Mouse (Mus musculus): ENCODE results near the gene Tjp3.

Gene Tjp3

DNA sequence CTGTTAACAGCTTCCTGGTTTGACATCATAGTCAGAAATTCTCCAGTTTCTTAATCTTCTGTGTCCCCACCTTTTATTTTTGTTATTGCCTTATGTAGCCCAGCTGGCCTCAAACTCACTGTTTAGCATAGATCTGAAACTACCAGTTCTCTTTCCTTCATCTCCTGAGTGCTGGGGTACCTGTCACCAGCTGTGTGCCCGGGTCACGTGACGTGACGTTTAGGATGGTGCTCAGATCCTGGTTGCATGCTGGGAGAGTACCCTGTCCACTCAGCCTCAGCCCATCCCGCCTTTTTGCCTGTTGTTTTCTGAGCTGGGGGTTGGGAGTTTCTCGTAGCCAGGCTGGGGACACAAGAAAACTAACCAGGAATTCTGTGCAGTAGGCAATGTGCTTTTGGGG, 5.9 kb upstream of the Tjp3 start:
- DNase-seq (ENCODE audit: low spot score) = no peak

DNA sequence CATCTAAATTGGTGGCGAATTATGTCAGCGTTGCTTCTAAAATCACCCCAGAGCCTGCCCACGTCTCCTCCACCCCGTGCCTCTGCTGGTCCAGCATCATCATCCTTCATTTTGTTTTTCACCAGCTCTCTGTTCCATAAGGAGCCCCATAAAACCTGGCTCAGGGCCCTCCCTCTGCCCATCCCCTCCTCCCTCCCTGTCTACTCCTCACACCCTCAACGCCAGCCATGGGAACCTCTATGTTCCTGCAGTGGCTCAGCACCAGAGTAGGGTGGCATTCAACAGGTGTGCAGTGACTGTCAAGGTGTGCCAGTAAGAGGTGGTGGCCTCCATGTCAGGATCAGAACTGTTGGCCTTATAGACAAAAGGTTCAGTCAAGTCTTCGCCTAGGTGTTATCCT, 3.8 kb upstream of the Tjp3 start:
- no peak for DNase-seq (ENCODE audit: low spot score)

DNA sequence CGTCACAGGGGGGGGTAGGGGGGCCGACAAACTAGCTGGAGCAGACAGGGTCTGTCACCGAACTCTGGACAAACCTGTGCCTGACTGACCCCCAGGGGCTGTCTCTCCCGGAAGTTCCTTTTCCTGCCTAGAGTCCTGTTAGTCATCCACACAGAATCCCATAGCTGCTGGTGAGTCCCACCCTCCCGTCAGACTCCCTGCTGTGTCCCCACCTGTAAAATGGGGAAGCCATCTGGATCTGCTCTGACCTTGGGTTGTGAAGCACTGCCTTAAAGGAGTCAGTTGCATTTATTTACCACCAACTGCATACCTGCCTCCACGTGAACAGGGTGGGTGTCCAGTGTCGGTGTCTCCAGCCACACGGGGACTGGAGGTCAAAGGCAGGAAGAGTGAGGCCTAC, 3.1 kb upstream of the Tjp3 start:
- no peak for DNase-seq (ENCODE audit: low spot score)

DNA sequence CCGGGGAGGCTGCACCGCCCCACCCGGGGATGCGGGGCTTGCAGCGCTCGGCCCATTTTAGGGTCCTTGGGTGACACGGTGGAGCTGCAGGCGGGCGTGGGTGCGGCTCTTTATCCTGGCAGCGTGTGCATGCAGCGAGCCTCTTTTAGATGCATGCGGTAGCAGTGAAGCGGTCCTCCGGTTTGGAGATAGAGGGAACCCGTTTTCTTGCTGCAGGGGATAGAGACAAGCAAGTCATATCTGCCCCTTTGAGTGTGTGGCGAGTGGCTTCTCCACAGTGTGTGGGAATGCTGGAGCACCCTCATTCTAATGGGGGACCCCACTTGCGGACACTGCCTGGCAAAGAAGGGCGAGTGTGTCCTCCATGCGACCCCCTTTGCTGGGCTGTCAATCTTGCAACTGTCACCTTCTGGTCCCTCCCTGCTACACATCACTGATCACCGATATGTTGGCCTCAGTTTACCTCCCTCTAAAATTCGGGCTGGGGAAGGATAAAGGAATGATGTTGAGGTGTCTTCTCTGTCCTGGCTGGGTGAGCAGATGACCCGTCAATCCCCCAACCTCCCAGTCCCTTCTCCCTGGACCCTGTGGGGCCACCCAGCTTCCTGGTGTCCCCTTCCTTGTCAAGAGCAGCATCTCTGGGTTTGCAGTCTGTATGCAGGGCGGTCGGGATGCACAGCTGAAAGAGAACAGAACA, 2.1 kb upstream of the Tjp3 start:
- no peak for DNase-seq (ENCODE audit: low spot score)

DNA sequence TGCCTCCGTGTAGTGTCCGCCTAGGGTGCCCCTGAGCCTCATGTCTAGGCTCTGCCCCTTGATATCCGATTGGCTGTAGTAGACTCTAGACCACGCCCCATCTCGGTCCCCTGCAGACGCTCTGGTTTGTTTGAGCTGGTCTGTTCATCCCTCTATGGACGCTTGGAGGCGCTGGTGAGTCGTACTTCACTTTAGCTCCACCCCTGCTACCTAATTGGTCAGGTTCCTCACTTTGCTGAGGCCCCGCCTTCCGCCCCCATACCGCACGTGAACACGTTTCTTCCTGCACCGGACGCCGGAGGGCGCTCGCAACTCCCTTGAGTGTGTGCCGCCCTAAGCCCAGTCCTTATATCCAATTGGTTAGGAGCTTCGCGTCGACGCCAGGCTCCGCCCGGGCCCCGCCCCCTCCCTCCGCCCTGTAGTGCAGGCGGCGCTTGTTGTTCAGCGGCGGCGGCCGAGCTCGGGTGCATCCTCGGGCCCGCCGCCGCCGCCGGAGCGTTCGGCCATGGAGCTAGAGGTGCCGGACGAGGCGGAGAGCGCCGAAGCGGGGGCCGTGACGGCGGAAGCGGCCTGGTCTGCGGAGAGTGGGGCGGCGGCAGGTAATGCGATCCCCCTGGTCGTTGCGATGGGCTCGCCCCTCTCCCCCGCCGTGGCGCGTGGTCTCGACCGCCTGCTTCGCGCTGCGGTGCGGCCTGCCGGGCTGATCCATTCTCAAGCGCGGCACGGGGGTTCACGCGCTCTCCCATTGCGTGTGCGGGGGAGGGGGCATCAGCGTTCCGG, 1.4 kb upstream of the Tjp3 start, which contains the start of gene Pip5k1c:
Pip5k1c (plus strand) TSS at position 410 of the 780 bp plus-strand sequence.
- DNase-seq (ENCODE audit: low spot score) = peak; percentile 90

DNA sequence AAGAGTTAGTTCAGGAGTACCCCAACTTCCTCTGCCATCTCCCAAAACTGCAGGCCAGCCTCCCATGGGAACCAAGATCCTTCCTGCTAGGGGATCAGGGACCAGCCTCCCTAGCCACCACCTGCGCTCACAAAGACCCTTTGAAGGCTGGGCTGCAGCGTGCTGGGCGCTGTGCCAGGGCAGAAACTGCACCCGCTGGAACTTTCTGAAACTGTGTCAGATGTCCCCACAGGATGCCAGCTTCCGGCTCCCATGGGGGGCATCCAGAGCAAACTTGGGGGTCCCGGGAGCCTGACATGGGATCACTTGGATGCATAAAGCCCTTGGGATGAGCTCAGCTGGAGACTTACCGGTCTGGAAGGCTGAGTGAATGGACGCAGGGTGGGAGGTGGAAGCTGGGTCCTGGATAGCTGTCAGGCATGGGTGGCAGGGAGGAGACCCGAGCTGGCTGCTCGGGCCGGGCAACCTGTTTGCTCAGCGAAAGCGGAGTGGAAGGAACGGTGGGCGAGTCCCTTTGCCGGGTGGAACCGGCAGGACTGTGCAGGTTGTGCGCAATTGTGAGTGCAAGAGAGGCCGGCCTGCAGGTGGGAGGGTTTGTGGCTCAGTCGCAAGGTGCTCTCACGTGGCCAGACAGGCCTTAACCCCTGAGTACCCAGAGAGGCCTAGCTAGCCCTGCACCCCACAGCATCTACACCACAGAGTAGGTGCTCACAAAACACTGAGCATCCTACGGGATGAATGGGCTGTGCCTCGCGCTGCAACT, 502 bp downstream of the Tjp3 start:
- no peak for DNase-seq (ENCODE audit: low spot score)

DNA sequence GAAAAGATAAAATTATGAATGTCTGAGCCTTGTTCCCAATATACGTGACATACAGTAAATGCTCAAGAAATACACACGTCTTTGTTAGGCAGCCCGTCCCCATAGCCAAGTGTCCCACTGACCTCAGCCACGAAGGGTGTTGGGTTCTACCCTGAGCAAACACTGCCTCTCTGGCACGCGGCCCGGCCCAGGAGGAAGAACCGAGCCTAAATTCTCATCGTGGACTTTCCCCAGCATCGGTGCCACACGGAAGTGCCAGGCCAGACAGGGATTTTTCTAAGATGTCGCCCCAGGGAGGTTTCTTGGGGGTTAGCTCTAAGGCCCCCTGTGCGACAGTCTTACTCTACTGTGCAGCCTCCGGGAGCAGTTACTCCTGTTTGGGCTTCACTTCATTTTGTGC, 1.6 kb downstream of the Tjp3 start:
- no peak for DNase-seq (ENCODE audit: low spot score)

DNA sequence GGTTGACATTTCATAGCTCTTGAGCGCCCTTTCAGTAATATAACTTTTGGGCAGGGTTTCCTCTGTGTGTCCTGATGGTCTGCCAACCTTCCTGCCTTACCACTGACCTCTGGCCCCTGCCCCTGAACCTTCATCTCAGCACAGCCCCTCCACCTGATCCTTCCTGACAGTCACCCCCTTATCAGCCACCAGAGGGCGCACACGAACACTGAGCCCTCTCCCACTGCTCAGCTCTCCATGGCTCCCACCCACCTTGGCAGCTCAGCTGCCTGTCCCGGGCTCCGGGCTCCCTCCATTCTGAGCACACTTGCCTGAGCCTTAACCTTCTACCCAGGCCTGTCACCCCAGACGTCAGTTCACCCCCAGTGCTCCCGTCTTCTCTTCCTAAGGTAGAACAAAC, 2.1 kb downstream of the Tjp3 start:
- DNase-seq (ENCODE audit: low spot score) = no peak

DNA sequence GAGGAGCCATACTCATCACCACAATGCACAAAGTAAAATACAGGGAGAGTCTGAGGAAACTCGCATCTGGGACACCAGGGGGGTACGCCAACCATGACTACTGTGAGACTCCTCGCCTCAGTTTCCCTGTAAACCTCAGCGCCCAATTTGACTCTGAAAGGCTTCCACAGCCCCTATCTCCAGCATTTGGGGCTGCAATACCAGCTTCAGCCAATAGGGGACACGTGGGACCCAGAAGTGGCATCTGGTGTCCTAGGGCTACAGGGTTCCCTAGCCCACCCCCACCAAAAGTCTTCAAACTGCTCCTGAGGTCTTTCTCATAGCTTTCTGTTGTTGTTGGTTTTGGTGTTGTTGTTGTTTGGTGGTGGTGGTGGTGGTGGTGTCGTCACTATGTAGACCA, 2.8 kb downstream of the Tjp3 start:
- DNase-seq (ENCODE audit: low spot score) = no peak

DNA sequence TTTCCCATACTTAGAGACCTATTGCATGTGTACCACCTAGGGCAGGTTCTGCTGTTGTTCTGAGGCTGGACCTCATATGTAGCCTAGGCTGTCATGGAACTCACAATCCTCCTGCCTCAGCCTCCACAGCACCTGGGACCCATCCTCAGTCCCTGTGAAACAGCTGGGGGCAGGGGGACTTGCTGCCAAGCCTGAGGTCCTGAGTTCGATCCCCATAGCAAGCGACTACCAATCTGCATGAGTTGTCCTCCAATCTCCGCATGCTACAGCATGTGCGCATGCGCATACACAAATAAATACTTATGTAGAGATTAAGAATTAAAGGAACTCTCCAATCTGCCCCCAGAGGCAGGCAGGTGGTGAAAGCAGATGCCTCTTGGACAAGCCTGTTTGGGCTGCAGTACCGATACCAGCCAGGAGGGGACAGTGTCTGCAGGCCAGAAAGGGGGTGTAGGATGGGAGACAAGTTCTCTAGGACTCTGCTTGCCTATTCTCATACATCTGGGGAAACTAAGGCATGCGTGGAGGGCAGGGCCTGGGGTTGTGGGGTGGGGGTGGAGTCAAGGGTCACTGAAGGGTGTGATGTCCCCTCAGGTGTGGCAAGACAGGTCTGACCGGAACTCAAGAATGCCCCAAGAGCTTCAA, 3.7 kb downstream of the Tjp3 start:
- DNase-seq (ENCODE audit: low spot score) = no peak

DNA sequence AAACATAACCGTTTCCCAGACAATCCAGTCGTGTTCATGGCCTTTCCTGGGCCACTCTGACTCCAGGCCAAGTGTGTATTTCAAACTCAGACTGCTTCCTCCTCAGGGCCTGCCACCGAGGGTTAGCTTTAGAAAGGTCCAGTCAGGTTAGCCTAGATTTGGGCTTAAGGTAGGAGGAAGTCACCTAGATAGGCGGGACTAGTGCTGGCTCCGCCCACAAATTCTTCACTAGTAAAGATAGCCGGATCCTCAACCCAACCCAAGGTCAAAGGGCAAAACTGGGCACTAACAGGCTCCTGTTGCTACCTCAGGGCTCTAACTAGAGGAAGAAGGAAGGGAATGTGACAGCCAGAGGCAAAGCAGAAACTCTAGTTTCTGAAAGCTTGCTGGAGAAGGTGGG, 4.8 kb downstream of the Tjp3 start:
- DNase-seq (ENCODE audit: low spot score) = no peak

DNA sequence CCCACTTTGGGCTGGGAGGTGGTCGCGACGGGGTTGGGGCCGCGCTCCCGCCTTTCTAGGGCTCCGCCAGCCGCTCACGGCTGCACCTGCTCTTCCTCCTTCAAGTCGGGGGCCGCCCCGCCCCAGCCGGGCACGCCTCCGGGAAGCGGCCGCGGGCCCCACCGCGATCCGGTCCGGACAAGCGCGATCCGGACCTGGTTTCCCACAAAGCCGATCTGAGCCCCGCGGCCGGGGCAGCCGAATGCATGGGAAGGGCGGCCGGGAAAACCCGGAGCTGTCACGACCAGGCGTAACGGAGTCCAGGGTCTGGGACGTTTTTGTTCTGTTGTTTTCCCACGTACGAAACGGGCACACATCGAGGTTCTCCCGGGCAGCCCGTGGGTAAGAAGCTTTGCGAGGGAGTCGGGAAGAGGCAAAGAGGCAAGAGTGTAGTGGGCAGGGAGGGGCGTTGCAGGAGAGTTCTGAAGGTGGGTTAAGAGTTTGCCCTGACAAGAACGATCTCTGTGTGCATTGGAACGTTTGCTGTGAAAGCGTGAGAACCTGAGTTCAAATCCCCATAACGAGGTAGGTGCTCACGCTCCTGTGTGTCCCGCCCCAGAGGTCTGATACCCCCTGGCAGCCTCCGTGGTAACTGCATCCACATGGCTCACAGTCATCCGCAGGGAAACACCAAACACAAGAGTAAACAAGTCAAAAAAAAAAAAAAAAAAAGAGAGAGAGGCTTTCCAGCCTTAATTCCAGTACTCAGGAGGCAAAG, 5.5 kb downstream of the Tjp3 start:
- DNase-seq (ENCODE audit: low spot score) = peak; percentile 86

DNA sequence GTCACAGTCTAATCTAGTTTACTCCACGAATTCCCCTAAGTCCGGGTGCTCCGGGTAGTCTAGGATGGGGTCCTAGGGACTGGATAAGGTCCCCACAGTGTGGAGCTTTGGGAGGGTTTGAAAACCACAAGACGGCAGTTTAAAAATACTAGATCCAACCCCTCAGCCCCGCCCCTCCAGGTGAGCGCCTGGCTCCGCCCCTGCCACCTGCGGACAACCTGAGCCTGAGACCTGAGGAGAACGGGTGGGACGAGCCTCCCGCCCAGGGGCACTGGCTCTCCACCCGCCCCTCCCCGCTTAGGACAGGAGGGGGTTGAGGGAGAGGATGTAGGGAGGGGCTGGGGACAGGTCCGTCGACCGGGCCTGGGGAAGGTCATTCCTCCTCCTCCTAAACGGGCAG, 6.7 kb downstream of the Tjp3 start:
- no peak for DNase-seq (ENCODE audit: low spot score)

DNA sequence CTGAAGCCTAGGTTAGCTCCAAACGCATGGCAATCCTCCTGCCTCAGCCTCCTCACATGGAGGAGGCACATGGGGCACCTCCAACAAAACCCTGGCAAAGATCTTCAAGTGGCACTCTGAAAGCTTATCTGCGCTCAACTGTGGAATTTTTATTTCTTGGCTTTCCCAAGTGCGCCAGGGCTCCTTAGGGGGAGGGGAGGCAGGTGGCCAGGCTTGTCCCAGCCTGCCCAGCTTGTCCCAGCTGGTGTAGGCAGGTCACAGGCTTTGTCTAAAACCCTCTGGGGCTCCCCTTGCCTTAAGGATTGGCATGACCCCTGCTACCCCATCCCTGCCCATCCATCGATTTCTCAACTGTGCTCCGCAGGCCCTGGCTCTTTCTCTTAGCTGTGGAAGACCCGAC, 7.2 kb downstream of the Tjp3 start:
- no peak for DNase-seq (ENCODE audit: low spot score)

DNA sequence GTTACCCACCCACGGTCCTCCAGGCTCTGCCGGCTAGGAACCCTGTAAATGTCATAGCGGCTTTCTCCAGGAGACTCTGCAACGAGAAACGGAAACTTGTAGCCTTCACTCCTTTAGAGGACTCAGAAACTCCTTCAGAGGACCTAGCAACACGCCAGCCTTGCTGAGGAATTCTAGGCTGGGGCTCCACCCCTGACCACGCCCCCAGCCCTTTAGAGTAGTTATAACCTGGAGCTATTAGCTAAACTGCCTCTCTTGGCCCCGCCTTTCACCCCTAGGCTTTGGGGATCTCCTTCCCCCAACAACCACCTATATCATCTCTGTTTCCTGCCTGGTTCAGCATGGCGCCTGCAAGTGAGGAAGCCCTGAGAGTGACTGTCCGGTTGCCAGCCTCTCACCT, 11.9 kb downstream of the Tjp3 start:
- no peak for DNase-seq (ENCODE audit: low spot score)

DNA sequence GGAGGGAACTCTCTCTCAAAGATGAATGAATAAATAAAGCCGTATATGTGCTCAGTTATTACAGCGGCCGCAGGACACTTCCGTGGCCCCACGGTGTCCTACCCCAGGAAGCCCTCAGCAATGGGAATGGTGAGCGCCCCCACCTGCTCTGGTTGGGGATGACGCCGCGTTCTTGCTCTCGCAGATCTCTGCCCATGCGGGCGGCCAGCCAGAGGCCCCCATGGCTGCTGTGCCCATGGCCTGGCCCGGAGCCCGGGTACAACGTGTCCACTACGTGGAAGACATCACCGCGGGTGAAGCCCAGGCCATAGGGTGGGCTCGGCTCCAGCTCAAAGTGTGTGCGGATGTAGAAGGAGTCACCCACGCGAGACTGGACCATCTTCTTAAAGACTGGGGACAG, 13.7 kb downstream of the Tjp3 start:
- DNase-seq (ENCODE audit: low spot score) = no peak

DNA sequence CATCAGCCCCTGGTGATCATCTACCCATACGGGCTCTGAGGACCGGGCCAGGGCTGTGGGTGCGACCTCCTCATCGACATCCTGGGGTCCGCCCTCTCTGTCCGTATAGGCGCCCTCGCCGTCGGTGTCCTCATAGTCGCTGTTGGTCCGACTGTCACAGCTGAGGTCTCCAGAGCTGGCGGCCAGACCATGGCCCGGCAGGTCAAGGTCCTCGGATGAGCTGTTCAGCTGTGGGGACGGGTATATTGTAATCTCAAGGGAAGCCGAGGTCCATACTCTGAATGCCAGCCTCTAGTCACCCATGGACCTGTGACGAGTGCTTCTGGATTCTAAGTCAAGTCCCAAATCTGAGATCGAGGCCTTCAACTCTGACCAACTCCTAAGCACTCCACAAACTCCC, 17.5 kb downstream of the Tjp3 start:
- no peak for DNase-seq (ENCODE audit: low spot score)

DNA sequence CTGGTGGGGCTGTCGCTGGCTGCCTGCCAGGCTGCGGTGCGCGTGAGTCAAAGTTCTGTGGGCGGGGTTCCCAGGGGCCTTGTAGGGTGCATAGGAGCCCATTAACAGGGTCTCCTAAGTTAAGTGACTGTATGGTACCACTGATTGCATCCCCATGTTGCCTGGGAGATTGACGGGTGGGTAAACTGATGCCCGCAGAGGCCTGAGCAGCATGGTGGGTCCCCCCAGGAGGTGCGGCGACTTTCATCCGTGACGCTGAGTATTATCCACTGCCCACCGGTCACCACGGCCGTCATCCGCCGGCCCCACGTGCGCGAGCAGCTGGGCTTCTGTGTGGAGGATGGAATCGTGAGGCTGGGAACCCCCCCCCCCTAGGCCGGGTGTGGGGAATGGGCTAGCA, 19.0 kb downstream of the Tjp3 start:
- DNase-seq (ENCODE audit: low spot score) = no peak

DNA sequence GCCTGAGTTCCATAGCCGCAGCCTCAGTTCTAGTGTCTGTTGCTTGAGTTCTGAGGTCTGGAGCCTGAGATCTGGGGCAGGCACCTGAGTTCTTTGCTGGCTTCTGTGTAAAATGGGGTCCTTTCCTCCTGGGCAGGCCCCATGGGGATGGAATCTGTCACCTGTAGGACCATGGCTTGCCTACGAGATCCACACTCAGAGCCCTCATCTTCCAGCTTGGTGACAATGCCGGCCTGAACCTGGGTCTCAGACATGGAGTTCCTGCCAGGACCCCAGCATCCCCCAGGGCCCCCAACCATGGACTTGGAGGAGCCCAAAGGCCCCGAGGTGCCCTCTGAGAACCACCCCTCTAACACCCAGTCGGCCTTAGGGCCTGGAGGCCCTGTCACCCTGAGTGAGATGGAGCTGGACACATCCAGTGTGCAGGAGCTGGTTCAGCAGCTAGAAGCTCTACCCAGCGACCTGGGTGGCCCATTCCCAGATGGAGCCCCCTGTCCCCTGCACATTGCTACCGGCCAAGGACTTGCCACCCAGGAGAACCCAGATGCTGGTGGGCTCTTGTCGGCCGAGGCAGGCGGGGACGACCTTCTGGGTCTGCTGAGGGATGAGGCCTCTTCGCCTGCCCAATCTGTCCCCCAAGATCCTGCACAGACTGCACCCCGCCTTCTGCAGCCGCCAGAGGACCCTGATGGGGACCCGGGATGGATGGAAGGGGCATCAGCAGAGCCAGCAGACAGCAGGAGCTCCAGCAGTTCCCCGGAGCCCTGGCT, 22.6 kb downstream of the Tjp3 start:
- DNase-seq (ENCODE audit: low spot score) = no peak

DNA sequence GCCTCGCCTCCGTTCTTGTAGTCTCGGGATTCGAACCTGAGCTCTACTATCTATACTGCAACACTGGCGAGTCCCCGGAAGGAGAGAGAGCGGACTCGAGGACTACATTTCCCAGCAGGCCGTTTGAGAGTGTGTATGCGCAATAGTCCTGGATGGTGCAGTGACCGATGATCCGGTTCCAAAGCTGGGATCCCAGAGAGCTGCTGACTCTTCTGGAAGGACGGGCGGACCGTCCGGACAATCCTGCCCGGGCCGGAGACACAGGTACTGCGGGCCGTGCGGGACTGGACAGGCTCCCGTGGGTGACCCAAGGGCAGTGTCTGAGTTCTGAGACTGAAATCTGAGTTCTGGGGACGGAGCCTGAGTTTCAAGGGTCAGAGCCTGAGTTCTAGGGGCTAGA, 23.3 kb downstream of the Tjp3 start:
- DNase-seq (ENCODE audit: low spot score) = peak; percentile 57
